Mouse (Mus musculus) intestine, embryonic 15.5 days (tissue): ENCODE measurements around the gene Med8. TPM values are rescaled to one million over a fixed set of nuclear protein-coding genes. Genes with fewer than 3 reads are reported as not detected.

Source experiments
- ATAC-seq: fragments of 200-750 bp; cut with Nextera tagmentation; 2 replicates; pipeline ENCODE4 v1.8.0; 2017; ENCODE audit warnings: moderate TSS enrichment, moderate library complexity
- H3K27ac ChIP-seq: fragments of 300-500 bp; sonication (generic); 2 replicates; pipeline ENCODE4 v1.5.1; 2015; ENCODE audit warnings: mild to moderate bottlenecking, inconsistent platforms
- H3K27me3 ChIP-seq: fragments of 300-500 bp; sonication (generic); replicated peaks from 2 replicates; pipeline ENCODE4 v1.6.1; 2015; ENCODE audit warnings: inconsistent platforms
- H3K36me3 ChIP-seq: fragments of 300-500 bp; sonication (generic); 2 replicates; pipeline ENCODE4 v1.6.1; 2015; ENCODE audit warnings: inconsistent platforms
- H3K4me1 ChIP-seq: fragments of 300-500 bp; sonication (generic); replicated peaks from 2 replicates; pipeline ENCODE4 v1.6.1; 2015; ENCODE audit warnings: inconsistent platforms
- H3K4me2 ChIP-seq: fragments of 300-500 bp; sonication (generic); replicated peaks from 2 replicates; pipeline ENCODE4 v1.6.1; 2015; ENCODE audit warnings: mild to moderate bottlenecking, inconsistent platforms
- H3K4me3 ChIP-seq: fragments of 300-500 bp; sonication (generic); replicated peaks from 2 replicates; pipeline ENCODE4 v1.5.1; 2015; ENCODE audit warnings: inconsistent platforms
- H3K9ac ChIP-seq: fragments of 300-500 bp; sonication (generic); 2 replicates; pipeline ENCODE4 v1.6.1; 2015; ENCODE audit warnings: inconsistent platforms
- H3K9me3 ChIP-seq: fragments of 300-500 bp; sonication (generic); 2 replicates; pipeline ENCODE4 v1.6.1; 2016; ENCODE audit warnings: inconsistent platforms
- WGBS: fragments of 180-500 bp; shearing (Covaris S2); methylation state at CpG from one replicate; pipeline ENCODE4 v1.1.7; 2015; 5-methylcytosine and 5-hydroxymethylcytosine counted together
- polyA plus RNA-seq: library from polyadenylated mRNA; unstranded; fragments of >200 nt; fragmentation: Nextera tagmentation; extraction: Ambion mirVana; gene quantifications from 2 replicates; pipeline ENCODE4 v1.2.1, GENCODE M21; 2015

Med8 gene
- polyA plus RNA-seq, 1 experiment from 2014 or later: 103 TPM

DNA sequence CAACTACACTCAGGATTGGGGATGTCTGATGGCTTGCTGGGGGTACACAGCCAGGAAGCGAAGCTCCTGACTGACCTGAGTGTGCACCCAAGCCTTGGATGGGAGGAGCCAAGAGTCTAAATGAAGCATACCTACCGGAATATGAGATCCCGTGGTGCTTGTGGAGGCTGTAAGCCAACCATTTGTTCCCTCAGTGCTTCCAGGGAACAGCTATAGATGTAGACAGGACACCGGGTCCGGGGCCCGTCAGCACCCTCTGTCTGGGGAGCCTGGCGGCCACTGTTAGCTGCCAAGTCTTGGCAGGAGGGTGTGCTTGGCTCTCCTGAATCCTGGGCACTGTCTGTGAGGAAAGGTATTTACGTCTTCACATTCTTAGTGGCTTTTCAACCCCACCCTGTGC is 21.8 kb upstream of the Med8 start:
- no peak overlapping the region for H3K4me2 ChIP-seq
- no peak for ATAC-seq
- H3K36me3 ChIP-seq: peaks cover 75% of the 10 kb centered on the region
- H3K4me1 ChIP-seq: no peaks in the 10 kb centered on the region
- no peak overlapping the region for H3K9ac ChIP-seq
- H3K27ac ChIP-seq: no peak overlapping the region
- no peaks in the 10 kb centered on the region for H3K9me3 ChIP-seq
- WGBS: 91% methylated on average over 8 of the region's 8 CpGs
- H3K4me3 ChIP-seq: no peak overlapping the region
- no peaks in the 10 kb centered on the region for H3K27me3 ChIP-seq

DNA sequence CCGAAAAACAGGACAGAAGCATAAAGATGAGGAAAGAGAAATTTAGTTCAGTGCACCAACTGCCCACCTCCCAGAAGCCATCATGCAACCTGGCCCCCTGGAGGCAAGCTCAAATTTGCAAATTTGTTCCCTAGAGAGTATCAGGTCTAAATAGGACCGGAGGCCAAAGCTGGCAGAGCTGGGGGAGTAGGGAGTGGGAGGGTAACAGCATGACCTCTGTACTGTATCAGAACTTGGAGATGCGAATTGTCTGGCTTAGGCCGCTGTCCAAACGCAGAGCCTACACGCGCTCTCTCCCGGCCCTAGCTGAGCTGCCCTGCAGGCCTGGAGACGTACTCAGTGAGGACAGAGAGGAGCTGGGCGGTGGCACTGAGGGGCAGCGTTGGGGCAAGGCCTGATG is 19.0 kb upstream of the Med8 start:
- H3K27me3 ChIP-seq: no peaks in the 10 kb centered on the region
- H3K4me3 ChIP-seq: no peak overlapping the region
- no peaks in the 10 kb centered on the region for H3K4me1 ChIP-seq
- no peak overlapping the region for H3K4me2 ChIP-seq
- H3K9me3 ChIP-seq: no peaks in the 10 kb centered on the region
- H3K9ac ChIP-seq: no peak overlapping the region
- H3K36me3 ChIP-seq: peaks cover 75% of the 10 kb centered on the region
- no peak for ATAC-seq
- 88% methylated on average over 11 of the region's 11 CpGs for WGBS
- no peak overlapping the region for H3K27ac ChIP-seq

DNA sequence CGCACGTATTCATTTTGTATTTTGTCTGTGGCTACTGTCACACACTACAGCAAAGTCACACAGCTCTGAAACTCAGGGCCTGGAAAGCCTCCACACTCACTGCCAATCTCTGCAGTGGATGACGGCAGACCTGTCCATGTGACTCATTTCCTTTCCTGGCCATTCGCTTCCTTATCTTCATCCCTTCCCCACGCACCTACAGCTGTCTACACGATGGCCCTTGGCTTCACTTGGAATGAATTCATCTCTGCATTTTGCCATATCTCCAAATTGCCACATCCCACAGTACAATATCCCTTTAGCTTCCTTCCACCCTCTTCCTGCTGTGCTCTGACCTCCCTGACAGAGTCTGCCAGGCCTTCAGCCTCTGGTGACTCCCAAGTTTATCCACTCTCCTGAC is 14.6 kb upstream of the Med8 start:
- Histone ChIP-seq H3K4me3 (no peak overlapping the region), H3K4me2 (no peak overlapping the region), H3K4me1 (no peaks in the 10 kb centered on the region), H3K27me3 (no peaks in the 10 kb centered on the region), H3K9ac (no peak overlapping the region), H3K9me3 (no peaks in the 10 kb centered on the region), H3K36me3 (peaks cover 55% of the 10 kb centered on the region), H3K27ac (no peak overlapping the region)
- 92% methylated on average over 6 of the region's 6 CpGs for WGBS
- ATAC-seq: no peak

DNA sequence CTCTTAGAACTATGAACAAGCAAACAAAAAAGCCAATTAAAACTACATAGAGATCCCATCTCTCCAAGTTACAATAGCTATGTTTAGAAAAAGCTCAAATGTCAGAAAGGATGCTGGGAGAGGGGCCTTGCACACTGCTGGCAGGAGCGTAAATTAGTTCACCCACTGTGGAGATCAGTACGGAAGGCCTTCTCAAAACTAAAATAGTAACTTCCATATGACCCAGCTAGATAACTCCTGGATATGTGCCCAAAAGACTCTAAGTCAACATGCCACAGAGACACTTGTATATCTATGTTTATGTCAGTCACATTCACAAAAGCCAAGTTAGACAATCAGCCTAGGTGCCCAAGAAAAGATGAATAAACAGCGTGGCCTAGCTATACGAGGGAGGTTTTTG is 13.8 kb upstream of the Med8 start:
- peaks cover 50% of the 10 kb centered on the region for H3K36me3 ChIP-seq

DNA sequence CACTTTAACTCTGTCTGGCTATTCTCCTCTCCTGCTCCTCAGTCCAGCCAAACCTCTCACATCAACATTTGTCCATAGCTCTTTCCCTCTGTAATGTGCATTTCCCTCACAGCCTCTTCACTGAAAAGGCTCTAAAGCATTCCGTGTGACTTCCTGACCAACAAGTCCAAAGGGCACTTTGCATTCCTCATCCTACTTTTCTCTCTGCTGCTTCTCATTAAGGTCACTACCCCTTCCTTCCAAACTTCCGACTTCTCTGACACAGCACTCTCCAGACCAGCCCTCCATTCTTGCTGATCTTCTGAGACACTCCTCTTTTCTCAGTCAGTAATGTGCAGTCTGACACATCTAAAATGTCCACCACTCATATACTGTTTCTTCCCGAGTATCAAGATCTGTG is 12.7 kb upstream of the Med8 start:
- H3K9me3 ChIP-seq: no peaks in the 10 kb centered on the region
- no peaks in the 10 kb centered on the region for H3K27me3 ChIP-seq
- WGBS: 62% methylated on average over 3 of the region's 3 CpGs
- no peaks in the 10 kb centered on the region for H3K4me1 ChIP-seq
- H3K27ac ChIP-seq: no peak overlapping the region
- no peak overlapping the region for H3K9ac ChIP-seq
- ATAC-seq: peak; percentile 43
- H3K4me3 ChIP-seq: no peak overlapping the region
- peaks cover 41% of the 10 kb centered on the region for H3K36me3 ChIP-seq
- no peak overlapping the region for H3K4me2 ChIP-seq

More for the DNA sequence above, 13.8 kb upstream of the Med8 start:
- H3K27ac ChIP-seq: no peak overlapping the region
- 86% methylated on average over 4 of the region's 4 CpGs for WGBS
- H3K4me3 ChIP-seq: no peak overlapping the region
- no peaks in the 10 kb centered on the region for H3K27me3 ChIP-seq
- no peaks in the 10 kb centered on the region for H3K9me3 ChIP-seq
- H3K4me1 ChIP-seq: no peaks in the 10 kb centered on the region
- no peak overlapping the region for H3K9ac ChIP-seq
- no peak for ATAC-seq
- H3K4me2 ChIP-seq: no peak overlapping the region

DNA sequence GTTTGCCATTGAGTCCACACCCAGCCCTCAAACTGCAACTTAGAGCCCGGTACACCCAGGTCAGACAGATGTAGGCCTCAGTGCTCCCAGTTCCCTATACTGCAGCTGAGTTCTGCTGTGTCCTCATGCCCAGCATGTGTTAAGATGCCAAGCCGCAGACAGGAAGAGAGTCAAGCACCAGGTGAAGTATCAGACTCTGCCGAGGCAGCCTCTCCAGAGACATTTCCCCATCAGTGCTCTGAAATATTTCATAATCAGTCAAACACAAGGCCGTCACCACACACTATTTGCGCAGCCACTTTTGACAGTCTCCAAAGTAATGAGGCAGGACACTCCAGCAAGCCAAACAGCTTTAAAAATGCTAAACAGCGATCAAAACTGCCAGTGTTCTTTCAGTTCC is 10.7 kb upstream of the Med8 start:
- Histone ChIP-seq H3K27me3 (no peaks in the 10 kb centered on the region), H3K9ac (no peak overlapping the region), H3K36me3 (peaks cover 31% of the 10 kb centered on the region), H3K27ac (no peak overlapping the region), H3K9me3 (no peaks in the 10 kb centered on the region), H3K4me2 (no peak overlapping the region), H3K4me1 (no peaks in the 10 kb centered on the region), H3K4me3 (no peak overlapping the region)
- no peak for ATAC-seq
- WGBS: 90% methylated on average over 6 of the region's 6 CpGs

DNA sequence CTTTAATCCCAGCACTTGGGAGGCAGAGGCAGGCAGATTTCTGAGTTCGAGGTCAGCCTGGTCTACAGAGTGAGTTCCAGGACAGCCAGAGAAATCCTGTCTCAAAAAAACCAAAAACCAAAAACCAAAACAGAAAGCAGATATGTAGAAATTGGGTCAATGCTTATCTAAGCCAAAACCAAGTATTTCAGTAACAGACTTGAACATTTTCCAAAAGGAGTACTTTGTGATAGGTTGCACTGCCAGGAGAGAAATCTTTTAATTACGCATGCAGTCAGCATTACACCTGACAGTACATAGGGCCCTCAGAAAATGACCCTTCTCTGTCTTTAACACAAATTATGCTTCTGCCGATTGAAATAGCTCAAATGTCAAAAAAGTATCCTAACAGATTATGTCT is 7.7 kb upstream of the Med8 start:
- ATAC-seq: no peak
- Histone ChIP-seq H3K27me3 (no peaks in the 10 kb centered on the region), H3K27ac (no peak overlapping the region), H3K36me3 (peaks cover 20% of the 10 kb centered on the region), H3K4me3 (no peak overlapping the region), H3K9me3 (no peaks in the 10 kb centered on the region), H3K4me1 (no peaks in the 10 kb centered on the region), H3K4me2 (no peak overlapping the region), H3K9ac (no peak overlapping the region)
- WGBS: 91% methylated on average over 3 of the region's 3 CpGs

DNA sequence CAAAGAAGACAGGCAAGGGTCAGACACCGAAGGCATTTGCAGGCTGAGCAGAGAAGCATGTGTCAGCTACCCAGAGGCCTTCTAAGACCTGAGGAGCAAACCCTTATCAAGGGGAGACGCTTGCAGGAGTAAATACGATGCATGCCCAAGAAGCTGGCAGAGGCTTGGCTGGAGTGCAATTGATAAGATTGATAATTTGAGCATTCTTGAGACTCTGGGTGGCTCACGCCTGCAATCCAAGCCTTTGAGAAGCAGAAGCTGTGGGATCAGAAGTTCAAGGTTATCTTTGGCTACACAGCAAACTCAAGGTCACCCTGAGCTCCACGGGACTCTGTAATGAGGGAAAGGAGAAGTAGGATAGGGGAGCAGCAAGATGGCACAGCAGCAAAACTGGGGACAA is 7.2 kb upstream of the Med8 start:
- Histone ChIP-seq H3K27me3 (no peaks in the 10 kb centered on the region), H3K27ac (no peak overlapping the region), H3K36me3 (peaks cover 20% of the 10 kb centered on the region), H3K4me3 (no peak overlapping the region), H3K4me1 (no peaks in the 10 kb centered on the region), H3K9ac (no peak overlapping the region), H3K4me2 (no peak overlapping the region), H3K9me3 (no peaks in the 10 kb centered on the region)
- WGBS: 86% methylated on average over 5 of the region's 5 CpGs
- no peak for ATAC-seq

DNA sequence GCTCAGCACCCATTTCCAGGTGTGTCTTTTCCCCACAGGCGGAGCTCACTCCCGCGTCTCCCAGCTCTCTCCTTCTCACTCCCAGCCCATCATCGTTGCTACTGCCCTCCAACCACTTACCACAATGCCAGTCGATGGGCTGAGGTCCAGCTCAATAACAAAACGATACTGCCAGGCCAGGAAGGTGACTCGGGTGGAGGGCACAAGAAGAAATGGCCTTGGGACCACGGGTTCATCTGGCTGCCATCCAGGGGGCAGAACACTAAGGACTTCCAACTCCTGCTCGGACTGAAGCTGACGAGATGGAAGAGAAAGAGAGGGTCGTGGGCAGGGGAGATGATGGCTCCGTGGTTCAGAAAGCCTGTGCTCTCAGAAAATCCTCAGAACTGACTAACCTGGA is 6.4 kb upstream of the Med8 start:
- ATAC-seq: no peak
- WGBS: 94% methylated on average over 12 of the region's 12 CpGs

DNA sequence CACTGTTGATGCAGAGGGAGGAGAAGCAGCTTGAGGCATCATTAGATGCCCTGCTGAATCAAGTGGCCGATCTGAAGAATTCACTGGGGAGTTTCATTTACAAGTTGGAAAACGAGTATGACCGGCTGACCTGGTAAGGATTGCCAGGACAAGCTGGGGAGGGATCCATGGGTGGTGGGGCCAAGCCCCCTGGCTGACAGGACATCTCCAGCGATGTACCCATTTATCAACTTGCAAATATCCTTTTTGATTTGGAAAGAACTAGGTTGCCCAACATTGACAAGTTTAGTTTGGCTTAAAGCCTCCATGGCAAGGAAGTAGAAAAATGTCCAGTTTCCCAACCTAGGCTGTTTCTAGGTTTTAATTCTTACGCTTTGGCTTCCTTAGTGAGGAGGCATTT is 1.7 kb downstream of the Med8 start:
- Histone ChIP-seq H3K36me3 (peaks cover 33% of the 10 kb centered on the region), H3K9me3 (no peaks in the 10 kb centered on the region), H3K27ac (no peak overlapping the region), H3K27me3 (no peaks in the 10 kb centered on the region), H3K9ac (no peak overlapping the region), H3K4me2 (no peak overlapping the region), H3K4me3 (no peak overlapping the region), H3K4me1 (peaks cover 9% of the 10 kb centered on the region)
- no peak for ATAC-seq
- WGBS: 88% methylated on average over 5 of the region's 5 CpGs

More for the DNA sequence above, 6.4 kb upstream of the Med8 start:
- no peak overlapping the region for H3K4me3 ChIP-seq
- no peaks in the 10 kb centered on the region for H3K9me3 ChIP-seq
- no peaks in the 10 kb centered on the region for H3K27me3 ChIP-seq
- H3K4me1 ChIP-seq: no peaks in the 10 kb centered on the region
- no peak overlapping the region for H3K9ac ChIP-seq
- no peak overlapping the region for H3K4me2 ChIP-seq
- H3K27ac ChIP-seq: no peak overlapping the region
- H3K36me3 ChIP-seq: peaks cover 20% of the 10 kb centered on the region

DNA sequence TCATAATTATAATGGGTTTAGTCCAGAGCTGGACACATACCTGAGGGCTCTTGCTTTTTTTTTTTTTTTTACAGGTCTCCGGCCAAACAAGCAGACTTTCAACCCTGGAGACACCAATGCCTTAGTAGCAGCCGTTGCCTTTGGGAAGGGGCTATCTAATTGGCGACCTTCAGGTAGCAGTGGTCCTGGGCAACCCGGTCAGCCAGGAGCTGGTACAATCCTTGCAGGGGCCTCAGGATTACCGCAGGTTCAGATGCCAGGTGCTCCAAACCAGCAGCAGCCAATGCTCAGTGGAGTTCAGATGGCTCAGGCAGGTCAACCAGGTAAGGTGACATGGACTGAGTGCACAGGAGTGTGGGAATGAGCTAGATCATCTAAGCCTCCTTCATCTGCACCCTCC is 4.4 kb downstream of the Med8 start:
- no peak overlapping the region for H3K9ac ChIP-seq
- WGBS: 94% methylated on average over 5 of the region's 5 CpGs
- H3K4me3 ChIP-seq: no peak overlapping the region
- H3K27ac ChIP-seq: no peak overlapping the region
- peaks cover 7% of the 10 kb centered on the region for H3K4me1 ChIP-seq
- H3K4me2 ChIP-seq: no peak overlapping the region
- no peaks in the 10 kb centered on the region for H3K27me3 ChIP-seq
- ATAC-seq: no peak
- peaks cover 40% of the 10 kb centered on the region for H3K36me3 ChIP-seq
- no peaks in the 10 kb centered on the region for H3K9me3 ChIP-seq

DNA sequence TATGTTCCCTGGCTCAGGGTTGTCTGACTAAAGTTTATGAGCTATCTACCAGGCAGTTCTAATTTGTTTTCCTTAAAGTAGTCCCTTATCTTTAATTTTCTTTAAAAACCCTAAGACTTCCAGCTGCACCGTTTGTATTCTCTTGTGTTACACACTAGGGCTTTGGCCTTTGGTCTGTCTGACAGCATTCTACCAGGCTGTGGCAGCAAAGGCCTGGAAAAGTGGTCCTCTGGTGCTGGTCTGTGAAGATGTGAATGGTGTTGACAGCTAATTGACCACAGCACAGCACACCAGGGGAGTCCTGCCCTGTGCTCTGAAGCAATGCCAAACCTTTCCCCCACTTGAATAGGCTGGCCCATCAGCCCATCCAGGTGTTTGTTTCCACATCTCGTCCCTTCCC is 6.6 kb downstream of the Med8 start:
- H3K27ac ChIP-seq: no peak overlapping the region
- no peaks in the 10 kb centered on the region for H3K27me3 ChIP-seq
- H3K9me3 ChIP-seq: no peaks in the 10 kb centered on the region
- no peak overlapping the region for H3K4me3 ChIP-seq
- ATAC-seq: no peak
- no peaks in the 10 kb centered on the region for H3K4me1 ChIP-seq
- no peak overlapping the region for H3K9ac ChIP-seq
- H3K4me2 ChIP-seq: no peak overlapping the region
- WGBS: 83% methylated on average over 2 of the region's 2 CpGs
- H3K36me3 ChIP-seq: peaks cover 43% of the 10 kb centered on the region

DNA sequence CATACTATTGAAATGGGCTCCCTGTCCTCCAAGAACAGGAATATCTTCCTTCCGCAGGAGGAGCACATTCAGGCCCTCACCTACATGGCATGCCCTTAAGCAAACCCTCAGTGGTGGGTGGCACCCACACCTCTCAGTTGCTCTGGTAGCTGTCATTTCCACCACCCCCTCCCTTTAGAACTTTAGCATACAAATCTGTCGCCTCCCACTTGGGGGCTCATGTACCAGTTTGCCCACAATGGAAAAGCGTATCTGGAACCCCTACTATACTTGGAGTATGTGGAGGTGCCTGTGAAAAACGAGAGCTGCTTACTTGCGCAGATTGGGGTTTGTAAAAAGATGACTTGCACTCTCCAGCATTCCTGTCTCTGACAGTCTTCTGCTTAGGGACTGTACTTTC is 7.2 kb downstream of the Med8 start:
- peaks cover 44% of the 10 kb centered on the region for H3K36me3 ChIP-seq
- H3K27ac ChIP-seq: no peak overlapping the region
- no peaks in the 10 kb centered on the region for H3K9me3 ChIP-seq
- no peak overlapping the region for H3K4me2 ChIP-seq
- no peaks in the 10 kb centered on the region for H3K27me3 ChIP-seq
- H3K4me3 ChIP-seq: no peak overlapping the region
- H3K4me1 ChIP-seq: no peaks in the 10 kb centered on the region
- 97% methylated on average over 5 of the region's 5 CpGs for WGBS
- ATAC-seq: no peak
- no peak overlapping the region for H3K9ac ChIP-seq
